Comparison of ENCODE assay signal across 8 mouse cellular contexts in the genomic region with DNA sequence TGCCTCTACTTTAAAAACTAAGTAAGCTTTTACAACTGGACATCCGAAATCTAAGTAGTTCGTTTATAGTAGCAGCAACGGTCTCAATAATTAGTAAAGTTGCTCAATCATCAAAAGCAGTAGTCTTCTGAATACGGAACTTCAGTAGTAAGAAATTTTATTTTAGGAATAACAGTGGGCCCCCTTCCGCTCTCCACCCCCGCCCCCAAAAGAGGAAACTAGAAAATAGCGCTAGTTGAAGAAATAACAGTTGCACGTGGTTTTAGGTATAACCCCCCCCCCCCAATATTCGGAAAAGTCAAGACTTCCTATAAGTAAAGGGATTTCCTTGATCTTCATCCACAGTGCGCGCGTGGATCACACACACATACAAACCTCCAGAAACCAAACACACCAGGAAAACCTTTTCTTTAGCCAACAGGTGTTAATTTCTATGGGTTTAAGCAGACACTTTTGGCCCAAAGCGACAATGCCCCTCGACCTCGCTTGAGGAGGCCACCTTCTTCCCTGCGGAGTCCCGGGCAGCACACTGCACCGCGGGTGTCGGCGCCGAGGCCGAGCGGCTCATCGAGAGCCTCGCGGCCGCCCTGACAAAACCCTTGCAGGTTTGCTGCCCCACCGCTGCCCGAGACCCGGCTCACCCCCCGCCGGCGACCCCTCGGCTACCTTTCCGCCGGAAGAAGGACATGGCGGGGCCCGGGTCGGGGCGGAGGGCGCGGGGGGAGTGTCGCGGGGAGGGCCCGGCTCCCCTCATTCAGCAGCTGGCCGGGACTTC. TPM values are rescaled to one million over a fixed set of nuclear protein-coding genes. Genes with fewer than 3 reads are reported as not detected.
DNase-seq lines count a peak whose midpoint lies in the region; TF ChIP-seq lines count a peak whose summit lies in the region.

No protein-coding gene starts in this region.

- peaks cover 3% of the 10 kb centered on the region; the same call in 1 of the 2 replicates for H3K4me1 ChIP-seq in cerebellum, adult 2 months (ENCODE audit: control insufficient read depth, insufficient read depth, low read length)
- peaks cover 26% of the 10 kb centered on the region for H3K4me1 ChIP-seq in limb, embryonic 10.5 days
- 0 out of 2 replicates have a peak, but pooled peaks cover 2% of the 10 kb centered on the region for H3K4me1 ChIP-seq in olfactory bulb, adult 2 months (ENCODE audit: control insufficient read depth, insufficient read depth, low read length)

- H3K36me3 ChIP-seq in limb, embryonic 10.5 days: peaks cover 12% of the 10 kb centered on the region

- peak overlapping the region; percentile 93 for H3K4me3 ChIP-seq in cerebellum, adult 2 months (replicated peaks; ENCODE audit: insufficient read depth, low read depth, low read length)
- H3K4me3 ChIP-seq in limb, embryonic 10.5 days: peak overlapping the region; percentile 95
- peak overlapping the region; percentile 100 for H3K4me3 ChIP-seq in olfactory bulb, adult 2 months (ENCODE audit: insufficient read depth, low read depth, low read length)

- DNase-seq in cerebellum, adult 2 months: no peak
- no peak for DNase-seq in cerebellum, postnatal 4 days (ENCODE audit: low spot score in 2 of 2)
- peak; percentile 13 to 25 for DNase-seq in spleen, postnatal 36 days (ENCODE audit: low spot score in 2 of 2)
- no peak for DNase-seq in spleen, postnatal 4 days (ENCODE audit: low spot score in 2 of 2)
- DNase-seq in limb, embryonic 10.5 days (ENCODE audit: low spot score): no peak
- no peak for DNase-seq in urinary bladder, postnatal 25 days (ENCODE audit: low spot score)
- no peak for DNase-seq in frontal cortex, adult 2 months (ENCODE audit: extremely low spot score in 1 of 2, low spot score in 1 of 2)

- 2% methylated on average over 46 of the region's 47 CpGs for WGBS in cerebellum, adult 2 months
- WGBS in limb, embryonic 10.5 days: 2% methylated on average over 47 of the region's 47 CpGs
- 1% methylated on average over 47 of the region's 47 CpGs for WGBS in olfactory bulb, adult 2 months

- TF ChIP-seq CTCF in cerebellum, adult 2 months (IDR thresholded peaks at IDR 0.05; ENCODE audit: borderline replicate concordance, insufficient read depth, low read depth, low read length): no peak
- no peak for TF ChIP-seq CTCF in olfactory bulb, adult 2 months (IDR thresholded peaks at IDR 0.05; ENCODE audit: insufficient read depth, low read depth, low read length)

- TF ChIP-seq POLR2A in cerebellum, adult 2 months (IDR thresholded peaks at IDR 0.05; ENCODE audit: borderline replicate concordance, insufficient read depth, low read length): no peak
- no peak for TF ChIP-seq POLR2A in olfactory bulb, adult 2 months (IDR thresholded peaks at IDR 0.05; ENCODE audit: insufficient read depth, low read depth, low read length)

- H3K27ac ChIP-seq in cerebellum, adult 2 months (ENCODE audit: insufficient read depth, low read length): 0 out of 2 replicates have a peak overlapping the region, but pooled peaks have one; percentile 14
- H3K27ac ChIP-seq in limb, embryonic 10.5 days: peak overlapping the region; percentile 97
- peak overlapping the region; percentile 57 for H3K27ac ChIP-seq in olfactory bulb, adult 2 months (ENCODE audit: insufficient read depth, low read depth, low read length)

- no peaks in the 10 kb centered on the region for H3K27me3 ChIP-seq in cerebellum, adult 2 months (ENCODE audit: control insufficient read depth, insufficient read depth, low read length)
- H3K27me3 ChIP-seq in limb, embryonic 10.5 days (ENCODE audit: low read depth, poor library complexity, severe bottlenecking): no peaks in the 10 kb centered on the region

- H3K9me3 ChIP-seq in limb, embryonic 10.5 days (replicated peaks): no peaks in the 10 kb centered on the region

RNA-seq across cellular contexts. Expression of gene Akap10, which starts 0.5 kb away (rescaled TPM):
- 17.1 and 18.1 TPM in 2 replicates for polyA plus RNA-seq in cerebellum, adult 2 months (2012; rRNA removed)
- polyA plus RNA-seq in limb, embryonic 10.5 days (2016; fragmentation: Nextera tagmentation; extraction: Ambion mirVana): 18.2 and 18.8 TPM in 2 replicates
- not detected in 2 replicates for polyA plus RNA-seq in olfactory bulb, adult 2 months (2012; ENCODE audit: insufficient read depth, insufficient read length, low replicate concordance, missing spikeins)
- 14.0 and 16.2 TPM in 2 replicates for polyA plus RNA-seq in frontal cortex, adult 2 months (2012; rRNA removed)

RNA-seq across cellular contexts. Expression of gene Specc1, which starts 27.1 kb away (rescaled TPM):
- 79.7 and 80.4 TPM in 2 replicates for polyA plus RNA-seq in cerebellum, adult 2 months (2012; rRNA removed)
- 11.7 and 16.5 TPM in 2 replicates for polyA plus RNA-seq in limb, embryonic 10.5 days (2016; fragmentation: Nextera tagmentation; extraction: Ambion mirVana)
- not detected in 2 replicates for polyA plus RNA-seq in olfactory bulb, adult 2 months (2012; ENCODE audit: insufficient read depth, insufficient read length, low replicate concordance, missing spikeins)
- polyA plus RNA-seq in frontal cortex, adult 2 months (2012; rRNA removed): 30.6 and 35.0 TPM in 2 replicates

Comparison
In these comparisons a context has a peak if more than half of its experiments do, and no peak if none do; other contexts are left out.
1. DNase-seq: peak in spleen, postnatal 36 days (2 of 2); none in cerebellum, adult 2 months (0 of 2), cerebellum, postnatal 4 days (0 of 2), spleen, postnatal 4 days (0 of 2), limb, embryonic 10.5 days (single experiment), urinary bladder, postnatal 25 days (single experiment) and frontal cortex, adult 2 months (0 of 2).
2. H3K27ac ChIP-seq: peak in every context shown above with its lines; median percentile 97 in limb, embryonic 10.5 days; 57 in olfactory bulb, adult 2 months; 14 in cerebellum, adult 2 months.
3. Peak in every context shown above with its lines, with median percentiles within 50 percentile points of each other: H3K4me3 ChIP-seq.